In the genomic region with DNA sequence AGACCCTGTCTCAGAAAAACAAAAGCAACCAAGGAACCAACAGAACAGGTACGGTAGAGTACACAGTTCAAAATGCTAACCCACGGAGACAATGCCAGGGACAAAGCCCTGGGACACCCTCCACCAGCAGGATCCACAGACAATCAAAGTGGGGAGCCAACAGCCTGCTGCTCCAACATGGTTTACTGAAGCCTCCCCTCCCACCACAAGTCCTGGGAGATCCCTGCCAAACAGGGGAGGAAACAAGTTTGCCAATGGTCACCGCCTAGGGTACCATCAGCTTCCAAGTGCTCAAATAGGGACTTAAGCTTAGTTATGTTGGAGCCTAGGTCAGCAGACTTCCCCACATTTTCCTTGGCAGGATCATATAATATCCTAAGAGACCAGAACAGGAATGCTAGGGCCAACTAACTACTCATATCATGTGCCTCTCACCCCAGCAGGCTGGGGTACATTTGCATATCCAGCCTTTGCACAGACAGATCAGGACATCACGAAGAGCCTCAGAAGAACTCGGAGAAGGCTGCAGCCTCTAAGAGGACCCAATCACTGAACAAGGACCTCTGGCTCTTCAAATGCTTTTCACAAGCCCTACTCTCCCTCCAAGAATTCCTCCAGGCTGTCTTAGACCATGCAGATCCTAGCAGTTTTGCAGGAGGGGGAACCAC, we compare ENCODE assay signal across 9 mouse cellular contexts. TPM values are rescaled to one million over a fixed set of nuclear protein-coding genes. Genes with fewer than 3 reads are reported as not detected.
A peak's percentile ranks its signal among the peaks of the same experiment; 100 is the strongest.
DNase-seq lines count a peak whose midpoint lies in the region; ATAC-seq and TF ChIP-seq lines count a peak whose summit lies in the region.
"Had no signal": no experiment of that assay in that cellular context is flagged by ENCODE, and none has a peak within 500 bp of the region (broad histone marks: within the 10 kb centered on the region; RNA-seq: fewer than 3 reads in every experiment).

No protein-coding gene starts in this region.

- H3K4me2 ChIP-seq in lung, embryonic 16.5 days (ENCODE audit: low read depth, low read length), result peak overlapping the region; percentile 45
- H3K4me2 ChIP-seq in limb, embryonic 11.5 days (ENCODE audit: low read depth, severe bottlenecking), result peak overlapping the region; percentile 41

- H3K4me1 ChIP-seq in lung, embryonic 16.5 days (replicated peaks; ENCODE audit: control insufficient read depth, insufficient read depth, low read length), result peaks cover 66% of the 10 kb centered on the region
- H3K4me1 ChIP-seq in lung, adult 2 months (ENCODE audit: control insufficient read depth, insufficient read depth, low read length), result peaks cover 50% of the 10 kb centered on the region
- H3K4me1 ChIP-seq in embryonic fibroblast, embryonic 13.5 days (ENCODE audit: control insufficient read depth, insufficient read depth, low read length), result peaks cover 49% of the 10 kb centered on the region
- H3K4me1 ChIP-seq in limb, embryonic 11.5 days (ENCODE audit: control insufficient read depth, insufficient read depth, low read length), result peaks cover 62% of the 10 kb centered on the region
- peaks cover 66% of the 10 kb centered on the region for H3K4me1 ChIP-seq in olfactory bulb, adult 2 months (ENCODE audit: control insufficient read depth, insufficient read depth, low read length)

- no peaks in the 10 kb centered on the region for H3K27me3 ChIP-seq in lung, embryonic 16.5 days (ENCODE audit: control insufficient read depth, insufficient read depth, low read depth, low read length)
- H3K27me3 ChIP-seq in limb, embryonic 11.5 days (ENCODE audit: control insufficient read depth, insufficient read depth, low read length), result no peaks in the 10 kb centered on the region

- H3K9ac ChIP-seq in lung, embryonic 16.5 days (ENCODE audit: low read length), result peak overlapping the region; percentile 53
- peak overlapping the region; percentile 2; the same call in 1 of the 2 replicates for H3K9ac ChIP-seq in limb, embryonic 11.5 days (ENCODE audit: low read length)

- ATAC-seq in lung, embryonic 16.5 days (ENCODE audit: low read depth), result no peak
- ATAC-seq in limb, embryonic 11.5 days (ENCODE audit: insufficient number of reproducible peaks, low FRiP score, low TSS enrichment, low read depth), result no peak
- no peak for ATAC-seq in granulocyte monocyte progenitor cell, adult 5-6 weeks (replicated peaks; ENCODE audit: poor library complexity, severe bottlenecking)

- 69% methylated on average over 5 of the region's 5 CpGs for WGBS in lung, embryonic 16.5 days
- 25% methylated on average over 5 of the region's 5 CpGs for WGBS in lung, adult 2 months
- 81% methylated on average over 5 of the region's 5 CpGs for WGBS in limb, embryonic 11.5 days
- 29% methylated on average over 5 of the region's 5 CpGs for WGBS in olfactory bulb, adult 2 months

- H3K9me3 ChIP-seq in lung, embryonic 16.5 days (ENCODE audit: control insufficient read depth, low read length), result no peaks in the 10 kb centered on the region
- H3K9me3 ChIP-seq in limb, embryonic 11.5 days (ENCODE audit: control insufficient read depth, low read length), result no peaks in the 10 kb centered on the region

- peak overlapping the region; percentile 15 for H3K4me3 ChIP-seq in lung, embryonic 16.5 days (ENCODE audit: low read length)
- H3K4me3 ChIP-seq in lung, adult 2 months (replicated peaks; ENCODE audit: extremely low read depth, low read depth, low read length), result no peak overlapping the region
- H3K4me3 ChIP-seq in embryonic fibroblast, embryonic 13.5 days (ENCODE audit: insufficient read depth, low read length), result no peak overlapping the region
- no peak overlapping the region for H3K4me3 ChIP-seq in limb, embryonic 11.5 days (ENCODE audit: low read depth, low read length)
- H3K4me3 ChIP-seq in olfactory bulb, adult 2 months (ENCODE audit: insufficient read depth, low read depth, low read length), result peak overlapping the region; percentile 26

- TF ChIP-seq CTCF in lung, adult 2 months (IDR thresholded peaks at IDR 0.05; ENCODE audit: insufficient read depth, low read length), result no peak
- no peak for TF ChIP-seq CTCF in embryonic fibroblast, embryonic 13.5 days (IDR thresholded peaks at IDR 0.05; ENCODE audit: borderline replicate concordance, insufficient read depth, low read length)
- TF ChIP-seq CTCF in olfactory bulb, adult 2 months (IDR thresholded peaks at IDR 0.05; ENCODE audit: insufficient read depth, low read depth, low read length), result no peak

- TF ChIP-seq POLR2A in lung, adult 2 months (IDR thresholded peaks at IDR 0.05; ENCODE audit: borderline replicate concordance, extremely low read depth, low read depth, low read length), result no peak
- TF ChIP-seq POLR2A in embryonic fibroblast, embryonic 13.5 days (IDR thresholded peaks at IDR 0.05; ENCODE audit: low read depth, low read length), result no peak
- no peak for TF ChIP-seq POLR2A in olfactory bulb, adult 2 months (IDR thresholded peaks at IDR 0.05; ENCODE audit: insufficient read depth, low read depth, low read length)

- intact Hi-C loops in left cerebral cortex, postnatal 4 days (cut with DNase I), result no loop called here

- DNase-seq in lung, adult 2 months, result no peak
- no peak for DNase-seq in limb, embryonic 11.5 days (ENCODE audit: low spot score)
- DNase-seq in cerebellum, adult 9-10 months, result no peak
- DNase-seq in left cerebral cortex, postnatal 4 days, result no peak

- peak overlapping the region; percentile 95 for H3K27ac ChIP-seq in lung, embryonic 16.5 days (ENCODE audit: low read length)
- H3K27ac ChIP-seq in embryonic fibroblast, embryonic 13.5 days (ENCODE audit: insufficient read depth, low read length), result peak overlapping the region; percentile 26
- H3K27ac ChIP-seq in limb, embryonic 11.5 days (replicated peaks; ENCODE audit: low read depth, low read length), result peak overlapping the region; percentile 91
- peak overlapping the region; percentile 87 for H3K27ac ChIP-seq in olfactory bulb, adult 2 months (ENCODE audit: insufficient read depth, low read depth, low read length)

- peaks cover 5% of the 10 kb centered on the region for H3K36me3 ChIP-seq in lung, embryonic 16.5 days (ENCODE audit: control insufficient read depth, insufficient read depth, low read length)
- H3K36me3 ChIP-seq in limb, embryonic 11.5 days (ENCODE audit: control insufficient read depth, insufficient read depth, low read length), result no peaks in the 10 kb centered on the region

RNA-seq across cellular contexts. Expression of gene Csk, which starts 13.6 kb away (rescaled TPM):
- polyA plus RNA-seq in lung, embryonic 16.5 days (2015; fragmentation: Nextera tagmentation; extraction: Ambion mirVana), result 25.5 and 27.8 TPM in 2 replicates
- polyA plus RNA-seq in lung, adult 2 months (2012; rRNA removed), result 68.7 and 79.3 TPM in 2 replicates
- polyA plus RNA-seq in embryonic fibroblast, embryonic 13.5 days (2011; ENCODE audit: insufficient read length, low read depth, missing spikeins), result 51.2 and 56.2 TPM in 2 replicates
- polyA plus RNA-seq in limb, embryonic 11.5 days (2014; fragmentation: Nextera tagmentation; extraction: Ambion mirVana), result 33.7 and 34.6 TPM in 2 replicates
- not detected in 2 replicates for polyA plus RNA-seq in olfactory bulb, adult 2 months (2012; ENCODE audit: insufficient read depth, insufficient read length, low replicate concordance, missing spikeins)
- 86.9 and 92.3 TPM in 2 replicates for total RNA-seq in granulocyte monocyte progenitor cell, adult 5-6 weeks (2014; fragmentation: Nextera tagmentation)
- total RNA-seq in granulocyte monocyte progenitor cell, adult 5-6 weeks (2017), result 83.8 and 113 TPM in 2 replicates
- 100 to 1,000 TPM; 133 to 137 TPM for total RNA-seq in left cerebral cortex, postnatal 4 days (2021)

RNA-seq across cellular contexts. Expression of gene Lman1l, which starts 19.2 kb away (rescaled TPM):
- polyA plus RNA-seq in lung, embryonic 16.5 days (2015; fragmentation: Nextera tagmentation; extraction: Ambion mirVana), result not detected in 2 replicates
- 0.06 and 0.08 TPM in 2 replicates for polyA plus RNA-seq in lung, adult 2 months (2012; rRNA removed)
- not detected in 2 replicates for polyA plus RNA-seq in embryonic fibroblast, embryonic 13.5 days (2011; ENCODE audit: insufficient read length, low read depth, missing spikeins)
- not detected in 2 replicates for polyA plus RNA-seq in limb, embryonic 11.5 days (2014; fragmentation: Nextera tagmentation; extraction: Ambion mirVana)
- polyA plus RNA-seq in olfactory bulb, adult 2 months (2012; ENCODE audit: insufficient read depth, insufficient read length, low replicate concordance, missing spikeins), result not detected in 2 replicates
- total RNA-seq in granulocyte monocyte progenitor cell, adult 5-6 weeks (2014; fragmentation: Nextera tagmentation), result not detected in 2 replicates
- total RNA-seq in granulocyte monocyte progenitor cell, adult 5-6 weeks (2017), result not detected in 2 replicates
- total RNA-seq in left cerebral cortex, postnatal 4 days (2021), result under 1 TPM in 1 of 2 experiments, not detected in 1; 0.22 TPM
- total RNA-seq: adrenal gland, postnatal 10 days had no signal

RNA-seq across cellular contexts. Expression of gene Cplx3, which starts 33.7 kb away (rescaled TPM):
- polyA plus RNA-seq in lung, embryonic 16.5 days (2015; fragmentation: Nextera tagmentation; extraction: Ambion mirVana), result not detected in 2 replicates
- polyA plus RNA-seq in lung, adult 2 months (2012; rRNA removed), result not detected in 2 replicates
- polyA plus RNA-seq in embryonic fibroblast, embryonic 13.5 days (2011; ENCODE audit: insufficient read length, low read depth, missing spikeins), result not detected in 2 replicates
- not detected in 2 replicates for polyA plus RNA-seq in limb, embryonic 11.5 days (2014; fragmentation: Nextera tagmentation; extraction: Ambion mirVana)
- not detected in 2 replicates for polyA plus RNA-seq in olfactory bulb, adult 2 months (2012; ENCODE audit: insufficient read depth, insufficient read length, low replicate concordance, missing spikeins)
- total RNA-seq in granulocyte monocyte progenitor cell, adult 5-6 weeks (2014; fragmentation: Nextera tagmentation), result not detected in 2 replicates
- not detected in 2 replicates for total RNA-seq in granulocyte monocyte progenitor cell, adult 5-6 weeks (2017)
- 1 to 10 TPM; 5.6 to 7.6 TPM for total RNA-seq in left cerebral cortex, postnatal 4 days (2021)
- total RNA-seq: adrenal gland, postnatal 10 days had no signal

RNA-seq across cellular contexts. Expression of gene Cyp1a2, which starts 43.7 kb away (rescaled TPM):
- polyA plus RNA-seq in lung, embryonic 16.5 days (2015; fragmentation: Nextera tagmentation; extraction: Ambion mirVana), result not detected in 2 replicates
- polyA plus RNA-seq in lung, adult 2 months (2012; rRNA removed), result 0.23 and 0.44 TPM in 2 replicates
- polyA plus RNA-seq in embryonic fibroblast, embryonic 13.5 days (2011; ENCODE audit: insufficient read length, low read depth, missing spikeins), result not detected in 2 replicates
- not detected in 2 replicates for polyA plus RNA-seq in limb, embryonic 11.5 days (2014; fragmentation: Nextera tagmentation; extraction: Ambion mirVana)
- polyA plus RNA-seq in olfactory bulb, adult 2 months (2012; ENCODE audit: insufficient read depth, insufficient read length, low replicate concordance, missing spikeins), result not detected in 2 replicates
- total RNA-seq in granulocyte monocyte progenitor cell, adult 5-6 weeks (2014; fragmentation: Nextera tagmentation), result not detected in 2 replicates
- not detected in 2 replicates for total RNA-seq in granulocyte monocyte progenitor cell, adult 5-6 weeks (2017)
- total RNA-seq in left cerebral cortex, postnatal 4 days (2021), result not detected

RNA-seq across cellular contexts. Expression of gene Cyp1a1, which starts 47.9 kb away (rescaled TPM):
- 0.13 TPM in 1 of 2 replicates, not detected in the other for polyA plus RNA-seq in lung, embryonic 16.5 days (2015; fragmentation: Nextera tagmentation; extraction: Ambion mirVana)
- 28.8 and 37.7 TPM in 2 replicates for polyA plus RNA-seq in lung, adult 2 months (2012; rRNA removed)
- polyA plus RNA-seq in embryonic fibroblast, embryonic 13.5 days (2011; ENCODE audit: insufficient read length, low read depth, missing spikeins), result not detected in 2 replicates
- polyA plus RNA-seq in limb, embryonic 11.5 days (2014; fragmentation: Nextera tagmentation; extraction: Ambion mirVana), result not detected in 2 replicates
- polyA plus RNA-seq in olfactory bulb, adult 2 months (2012; ENCODE audit: insufficient read depth, insufficient read length, low replicate concordance, missing spikeins), result not detected in 2 replicates
- not detected in 2 replicates for total RNA-seq in granulocyte monocyte progenitor cell, adult 5-6 weeks (2014; fragmentation: Nextera tagmentation)
- not detected in 2 replicates for total RNA-seq in granulocyte monocyte progenitor cell, adult 5-6 weeks (2017)
- total RNA-seq in left cerebral cortex, postnatal 4 days (2021), result 1 to 10 TPM in 1 of 2 experiments, under 1 TPM in 1; 0.95 to 1.1 TPM

Comparison
In these comparisons a context has a peak if more than half of its experiments do, and no peak if none do; other contexts are left out.
1. H3K4me3 ChIP-seq: peak in lung, embryonic 16.5 days (single experiment) and olfactory bulb, adult 2 months (single experiment); none in lung, adult 2 months (single experiment), embryonic fibroblast, embryonic 13.5 days (single experiment) and limb, embryonic 11.5 days (single experiment).
2. H3K27ac ChIP-seq: peak in every context shown above with its lines; median percentile 95 in lung, embryonic 16.5 days; 91 in limb, embryonic 11.5 days; 87 in olfactory bulb, adult 2 months; 26 in embryonic fibroblast, embryonic 13.5 days.